Mouse (Mus musculus): ENCODE results near the gene Tmem232.
A peak's percentile ranks its signal among the peaks of the same experiment; 100 is the strongest.
"Not testable (repeated sequence)": the region's sequence is repeated elsewhere in the genome, so short reads cannot be mapped to it uniquely, and the experiment has no call there.

Gene Tmem232

DNA sequence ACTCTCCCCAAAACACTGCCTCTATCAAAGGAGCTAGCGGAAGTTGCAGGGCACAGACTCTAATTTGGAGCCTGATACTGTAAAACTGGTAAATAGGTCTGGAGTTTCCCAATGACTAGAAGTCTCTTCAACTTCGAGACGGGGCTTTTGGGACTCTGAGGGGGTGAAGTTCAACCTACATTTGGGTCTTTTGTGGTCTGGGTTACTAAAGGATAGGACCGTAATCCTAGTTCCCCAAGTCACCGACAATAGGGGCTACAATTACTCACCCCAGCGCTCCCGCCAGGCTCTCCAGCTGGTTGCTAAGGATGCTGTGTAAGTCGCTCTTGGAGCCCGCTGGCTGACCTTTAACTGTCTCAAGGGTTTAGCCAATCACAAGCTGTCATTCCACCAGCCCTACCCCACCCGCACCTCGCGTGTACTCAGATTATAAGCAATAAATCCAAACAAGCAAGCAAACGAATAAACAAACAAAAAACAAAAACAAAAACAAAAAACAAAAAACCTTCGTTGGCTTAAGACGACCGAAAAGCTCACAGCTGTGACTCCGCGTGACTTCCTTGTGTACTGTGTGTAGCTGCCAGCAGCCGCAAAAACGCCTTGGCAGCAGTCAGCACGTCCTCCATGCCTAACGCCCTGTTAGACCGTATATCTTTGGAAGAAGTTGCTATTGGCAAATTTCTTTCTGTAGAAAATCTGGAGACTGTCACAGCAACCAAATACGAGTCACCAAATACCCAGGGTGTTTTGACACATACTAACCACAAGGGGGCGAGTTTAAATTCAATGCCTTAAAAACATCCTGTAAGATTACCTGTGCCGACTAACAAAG, at the start of gene Tmem232:
Gene Tmem232 (minus strand): TSS at position 342 of the 832 bp plus-strand sequence.
- no peak for DNase-seq (ENCODE audit: low spot score in 2 of 2)

- no peak for DNase-seq (ENCODE audit: low spot score in 2 of 2)
Observed at GRCm38 (mm10) chr17:65586892-65587291, 46.3 kb upstream of the Tmem232 start.

DNA sequence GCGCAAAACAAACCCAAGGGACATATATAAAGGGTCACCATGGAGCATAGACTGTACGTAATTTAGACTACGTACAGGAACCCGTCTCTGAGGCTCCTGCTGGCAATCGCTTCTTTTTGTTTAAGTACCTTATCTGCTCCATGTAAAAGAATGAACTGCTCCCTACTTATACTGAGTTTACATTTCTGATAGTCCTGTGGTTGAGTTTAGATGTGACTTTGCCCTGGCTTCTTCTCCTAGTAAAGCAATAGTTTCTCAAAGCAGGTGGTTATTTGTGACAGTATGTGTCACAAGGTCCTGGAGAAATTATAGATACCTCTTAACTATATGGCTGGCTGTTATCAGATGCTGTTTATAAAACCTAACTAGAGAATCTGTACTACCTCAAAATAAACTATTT, 40.9 kb upstream of the Tmem232 start:
- no peak for DNase-seq (ENCODE audit: low spot score in 2 of 2)

DNA sequence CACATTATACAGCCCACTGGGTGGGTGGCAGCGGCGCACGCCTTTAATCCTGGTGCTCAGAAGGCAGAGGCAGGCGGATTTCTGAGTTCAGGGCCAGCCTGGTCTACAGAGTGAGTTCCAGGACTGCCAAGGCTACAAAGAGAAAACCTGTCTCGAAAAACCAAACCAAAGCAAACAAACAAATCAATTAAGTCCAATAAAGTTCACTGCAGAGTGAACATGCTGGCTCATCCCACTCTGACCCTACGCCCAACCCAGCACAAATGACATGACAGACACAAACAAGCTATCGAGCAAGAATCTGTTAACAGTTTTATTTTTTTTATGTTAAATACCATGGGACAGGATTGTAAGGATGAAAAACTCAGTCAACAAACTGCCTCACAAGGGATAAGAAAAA, 39.2 kb upstream of the Tmem232 start:
- DNase-seq (ENCODE audit: low spot score in 2 of 2) = no peak

DNA sequence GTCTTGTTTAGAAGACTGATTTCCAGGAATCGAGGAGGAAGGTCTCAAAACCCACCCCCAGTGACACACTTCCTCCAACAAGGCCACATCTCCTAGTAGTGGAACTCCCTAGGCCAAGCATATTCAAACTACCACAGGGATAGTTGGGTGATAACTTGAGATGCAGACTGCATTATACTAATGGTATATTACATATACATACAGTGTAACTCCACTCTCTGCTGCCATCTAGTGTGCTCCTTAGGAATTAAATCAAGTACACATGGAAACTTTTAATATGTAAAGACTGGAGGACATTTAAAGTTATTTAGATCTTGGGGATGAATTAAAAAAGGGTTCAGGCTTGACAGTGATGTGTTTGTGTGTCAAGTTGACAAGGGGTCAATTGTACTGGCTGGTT, 34.8 kb upstream of the Tmem232 start:
- no peak for DNase-seq (ENCODE audit: low spot score in 2 of 2)

DNA sequence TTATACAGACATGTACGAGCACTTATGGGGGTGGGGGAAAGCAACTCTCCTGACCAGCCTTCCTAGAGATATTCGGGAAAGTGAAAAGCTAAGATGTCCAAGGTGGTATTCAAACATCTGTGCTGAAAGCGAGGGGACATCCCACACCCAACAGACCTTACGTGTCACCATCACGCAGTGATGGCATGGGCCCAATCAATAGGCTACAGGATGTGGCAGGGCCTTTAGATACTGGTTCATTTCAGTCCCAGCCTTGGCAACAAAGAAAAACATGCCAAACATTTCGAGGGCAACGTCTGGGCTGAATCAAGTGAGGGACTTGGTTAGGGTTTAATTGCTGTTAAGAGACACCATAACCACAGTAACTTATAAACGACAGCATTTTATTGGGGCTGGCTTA, 34.3 kb upstream of the Tmem232 start:
- DNase-seq (ENCODE audit: low spot score in 2 of 2) = no peak

- DNase-seq (ENCODE audit: low spot score in 2 of 2) = no peak
Observed at GRCm38 (mm10) chr17:65571866-65572265, 31.3 kb upstream of the Tmem232 start.

GRCm38 (mm10) chr17:65571466-65571865, 30.9 kb upstream of the Tmem232 start:
- DNase-seq (ENCODE audit: low spot score in 2 of 2) = no peak

- no peak for DNase-seq (ENCODE audit: low spot score in 2 of 2)
Observed at GRCm38 (mm10) chr17:65564189-65564588, 23.6 kb upstream of the Tmem232 start.

DNA sequence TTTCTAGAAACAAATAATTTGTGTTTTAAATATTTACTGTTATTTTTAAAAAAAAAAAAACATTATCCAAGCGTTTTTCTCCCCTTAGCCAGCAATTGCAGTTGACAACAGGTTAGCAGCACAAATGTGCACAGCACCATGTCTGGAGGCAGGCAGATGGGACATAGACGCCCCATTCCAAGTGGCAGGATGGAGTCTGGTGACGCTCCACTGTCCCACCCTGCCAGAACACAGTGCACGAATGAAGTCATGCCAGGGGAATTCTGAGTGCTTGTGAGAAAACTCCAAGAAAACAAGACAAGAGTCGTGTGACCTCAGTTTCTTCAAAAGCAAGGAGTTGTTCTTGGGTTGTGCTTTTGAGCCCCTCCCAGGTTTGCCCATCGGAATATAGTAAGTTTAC, 22.8 kb upstream of the Tmem232 start:
- no peak for DNase-seq (ENCODE audit: low spot score in 2 of 2)

GRCm38 (mm10) chr17:65562761-65563160, 22.2 kb upstream of the Tmem232 start:
- peak in 1 of 2 experiments; percentile 60 for DNase-seq (ENCODE audit: low spot score in 2 of 2)

DNA sequence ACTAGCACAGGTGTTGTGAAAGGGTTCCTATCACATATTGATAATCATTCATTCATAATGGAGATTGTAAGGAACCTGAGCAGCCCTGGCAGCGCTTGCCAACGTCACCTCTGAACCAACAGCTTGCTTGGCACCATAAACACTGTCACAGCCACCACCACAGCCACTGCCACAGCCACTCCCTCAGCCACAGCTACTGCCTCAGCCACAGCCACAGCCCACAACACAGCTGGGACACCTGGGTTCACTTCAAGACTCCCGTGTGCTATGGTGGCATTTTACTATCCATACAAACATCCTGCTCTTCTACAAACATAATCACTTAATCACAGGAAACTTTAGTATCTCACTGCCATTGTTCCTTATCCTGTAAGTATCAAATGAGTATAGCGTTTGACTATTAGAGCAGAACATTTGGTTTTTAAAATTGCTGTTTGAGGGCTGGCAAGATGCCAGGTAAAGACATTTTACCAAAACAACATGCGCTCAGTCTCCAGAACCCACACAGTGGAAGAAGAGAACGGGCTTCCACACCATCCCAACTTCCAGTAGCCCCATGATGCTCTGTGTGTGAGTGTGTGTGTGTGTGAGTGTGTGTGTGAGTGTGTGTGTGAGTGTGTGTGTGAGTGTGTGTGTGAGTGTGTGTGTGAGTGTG, 20.9 kb upstream of the Tmem232 start:
- DNase-seq (ENCODE audit: low spot score in 2 of 2) = no peak

- no peak for DNase-seq (ENCODE audit: low spot score in 2 of 2)
Observed at GRCm38 (mm10) chr17:65559273-65559672, 18.7 kb upstream of the Tmem232 start.

DNA sequence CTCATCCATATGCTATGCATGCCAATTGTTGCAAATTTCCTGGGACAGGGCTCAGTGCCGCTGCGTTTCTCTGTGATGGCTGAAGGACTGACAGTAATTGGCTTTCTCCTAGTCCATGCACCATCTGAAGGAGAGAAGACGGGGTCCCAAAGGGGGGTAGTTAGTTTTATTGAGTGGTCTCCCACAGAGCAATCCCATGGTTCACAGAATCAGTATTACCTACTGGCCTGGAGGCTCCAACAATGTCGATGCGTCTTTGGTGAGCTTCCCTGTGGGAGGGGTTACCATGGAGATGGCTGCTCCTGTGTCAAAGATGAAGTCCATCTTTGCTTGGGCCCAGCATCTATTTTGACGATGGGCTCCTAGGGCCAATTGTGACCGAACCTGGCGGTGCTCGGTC, 18.2 kb upstream of the Tmem232 start:
- DNase-seq (ENCODE audit: low spot score in 2 of 2) = no peak

- peak in 1 of 2 experiments; percentile 28 for DNase-seq (ENCODE audit: low spot score in 2 of 2)
Observed at GRCm38 (mm10) chr17:65558217-65558616, 17.6 kb upstream of the Tmem232 start.

DNA sequence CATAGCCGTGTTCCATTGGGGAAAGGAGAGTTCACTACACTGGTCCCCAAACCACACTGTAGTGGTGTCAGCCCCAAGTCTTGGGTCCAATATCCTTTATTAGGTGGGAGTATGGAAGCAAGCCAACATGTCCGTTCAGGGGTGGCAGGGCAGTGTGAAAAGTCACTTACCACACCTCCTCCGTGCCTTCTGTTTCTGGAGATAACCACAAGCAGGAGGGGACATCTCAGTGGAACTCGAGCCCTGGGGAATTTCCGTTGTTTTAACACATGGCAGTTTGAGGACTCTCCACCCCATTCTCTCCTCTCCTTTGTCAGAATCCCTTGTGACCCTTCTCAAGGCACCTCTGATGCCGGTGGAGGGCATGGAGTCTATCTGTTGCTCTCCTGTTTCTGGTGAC, 16.6 kb upstream of the Tmem232 start:
- DNase-seq (ENCODE audit: low spot score in 2 of 2) = no peak

DNA sequence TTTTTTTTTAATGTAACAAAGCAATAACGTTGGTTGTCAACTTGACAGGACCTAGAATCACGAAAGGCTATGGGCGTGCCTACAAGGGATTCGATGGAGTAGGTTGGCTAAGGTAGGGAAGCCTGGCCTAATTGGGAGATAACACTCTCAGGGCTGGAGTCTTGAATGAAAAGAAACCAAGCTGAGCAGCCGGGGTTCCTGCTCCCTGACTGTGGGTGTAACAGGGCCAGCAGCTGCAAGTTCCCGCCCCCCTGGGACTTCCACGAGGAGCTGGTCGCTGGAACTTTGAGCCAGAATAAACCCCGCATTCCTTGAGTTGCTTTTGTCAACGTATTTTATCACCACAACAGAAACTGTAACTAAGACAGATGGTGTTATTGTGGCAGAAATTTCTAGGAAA, 16.2 kb upstream of the Tmem232 start:
- no peak for DNase-seq (ENCODE audit: low spot score in 2 of 2)

DNA sequence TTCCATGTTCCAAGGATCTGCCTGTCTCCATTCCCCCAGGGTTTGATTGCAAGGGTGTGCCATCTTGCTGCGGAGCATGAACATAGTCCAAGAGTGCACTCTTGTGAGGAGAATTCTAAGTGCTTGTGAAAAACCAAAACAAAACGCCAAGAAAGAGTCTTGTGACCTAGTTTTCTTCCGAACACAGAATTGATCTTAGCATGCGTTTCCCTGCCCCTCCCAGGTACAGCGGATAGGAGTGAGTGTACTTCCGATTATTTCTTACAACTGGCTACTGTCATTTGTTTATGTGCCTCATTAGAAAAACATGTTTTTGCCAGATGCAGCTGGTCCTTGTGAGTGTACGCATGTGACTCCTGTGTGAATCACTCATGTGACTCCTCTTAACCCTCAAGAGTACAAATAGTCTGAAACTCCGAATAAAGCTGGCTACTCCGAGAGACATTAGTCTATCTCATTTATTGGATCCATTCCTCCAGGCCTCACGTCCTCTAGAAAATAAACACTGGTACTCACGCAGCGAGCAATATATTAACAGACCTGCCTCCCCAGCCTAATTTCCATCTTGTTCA, 11.9 kb upstream of the Tmem232 start:
- no peak for DNase-seq (ENCODE audit: low spot score in 2 of 2)

- no peak for DNase-seq (ENCODE audit: low spot score in 2 of 2)
Observed at GRCm38 (mm10) chr17:65550357-65550756, 9.8 kb upstream of the Tmem232 start.

DNA sequence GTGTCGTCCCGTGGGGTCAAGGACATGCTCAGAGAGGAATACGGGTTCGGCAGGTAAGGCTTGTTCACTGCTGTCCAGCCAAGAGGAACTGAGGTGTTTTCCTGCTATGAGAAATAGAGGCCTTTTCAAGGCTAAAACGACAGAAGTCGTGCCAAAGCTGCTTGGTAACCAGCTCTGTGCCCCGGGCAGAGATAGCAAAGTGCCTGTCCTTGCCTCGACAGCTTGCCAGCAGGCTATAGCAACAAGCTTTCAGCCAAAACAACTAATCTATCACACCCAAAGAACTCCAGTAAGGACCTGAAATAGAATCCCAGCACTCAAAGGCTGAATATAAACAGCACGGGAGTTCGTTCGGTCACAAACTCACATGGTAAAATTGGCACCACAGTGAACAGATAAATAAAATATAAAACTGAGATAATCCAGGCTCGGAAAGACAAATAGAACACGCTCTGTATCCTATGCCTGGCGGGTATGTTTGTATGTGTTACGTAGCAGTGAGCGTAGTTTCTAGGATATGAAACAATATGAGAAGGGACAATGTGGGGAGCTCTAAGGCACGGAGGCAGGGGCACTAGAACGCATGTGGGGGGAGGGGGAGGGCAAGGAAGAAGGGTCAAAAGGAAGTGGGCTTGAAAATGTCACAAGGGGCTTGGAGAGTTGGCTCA, 8.2 kb upstream of the Tmem232 start:
- DNase-seq (ENCODE audit: low spot score in 2 of 2) = no peak

DNA sequence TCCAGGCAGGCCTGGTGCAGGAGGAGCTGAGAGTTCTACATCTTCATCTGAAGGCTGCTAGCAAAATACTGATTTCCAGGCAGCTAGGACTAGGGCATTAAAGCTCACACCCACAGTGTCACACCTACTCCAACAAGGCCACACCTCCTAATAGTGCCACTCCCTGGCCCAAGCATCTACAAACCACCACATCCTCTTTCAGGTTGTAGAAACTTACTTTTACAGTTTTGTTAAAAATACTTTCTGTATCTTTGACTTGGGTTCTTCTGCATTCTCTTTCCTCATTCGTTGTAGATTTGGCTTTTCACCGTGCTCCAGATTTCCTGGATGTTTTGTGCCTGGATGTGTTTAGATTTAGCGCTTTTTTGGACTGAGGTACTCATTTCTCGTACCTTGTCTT, 5.6 kb upstream of the Tmem232 start:
- DNase-seq (ENCODE audit: low spot score in 2 of 2) = not testable (repeated sequence)

GRCm38 (mm10) chr17:65536156-65536555, 4.4 kb downstream of the Tmem232 start:
- DNase-seq (ENCODE audit: low spot score in 2 of 2) = no peak
